33 mouse cellular contexts compared by ENCODE assay signal in the genomic region with DNA sequence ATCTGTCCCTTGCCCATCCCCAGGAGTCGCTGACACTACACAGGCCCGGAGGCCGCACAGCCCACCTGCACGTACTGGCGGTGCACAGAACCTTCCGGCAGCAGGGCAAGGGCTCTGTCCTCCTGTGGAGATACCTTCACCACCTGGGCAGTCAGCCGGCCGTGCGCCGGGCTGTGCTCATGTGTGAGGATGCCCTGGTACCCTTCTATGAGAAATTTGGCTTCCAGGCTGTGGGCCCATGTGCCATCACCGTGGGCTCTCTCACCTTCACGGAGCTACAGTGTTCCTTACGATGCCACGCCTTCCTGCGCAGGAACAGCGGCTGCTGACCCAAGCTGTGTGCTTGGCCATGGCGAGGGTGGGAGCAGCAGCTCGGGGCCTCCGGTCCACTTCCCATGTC. TPM values are rescaled to one million over a fixed set of nuclear protein-coding genes. Genes with fewer than 3 reads are reported as not detected.
"Had no signal": no experiment of that assay in that cellular context is flagged by ENCODE, and none has a peak within 500 bp of the region (broad histone marks: within the 10 kb centered on the region; RNA-seq: fewer than 3 reads in every experiment).

No protein-coding gene starts in this region.

- H3K4me1 ChIP-seq: intestine, embryonic 15.5 days had no signal

- H3K27me3 ChIP-seq: heart, embryonic 15.5 days; hindbrain, embryonic 12.5 days; intestine, embryonic 15.5 days; limb, embryonic 12.5 days; liver, embryonic 13.5 days; liver, embryonic 15.5 days had no signal

- H3K27ac ChIP-seq: gastrocnemius, adult 2 months; heart, adult 2 months; heart, embryonic 13.5 days; heart, embryonic 15.5 days; hindbrain, embryonic 10.5 days; hindbrain, embryonic 12.5 days; hindbrain, embryonic 14.5 days; intestine, embryonic 15.5 days; layer of hippocampus, adult 2 months; left cerebral cortex, adult 2 months; limb, embryonic 10.5 days; limb, embryonic 12.5 days; liver, embryonic 13.5 days; liver, embryonic 15.5 days had no signal

- H3K36me3 ChIP-seq: hindbrain, embryonic 12.5 days had no signal

- DNase-seq: gastrocnemius, adult 2 months; gastrocnemius, postnatal 10 days; gastrocnemius, postnatal 25 days; heart, adult 2 months; heart, postnatal 14 days; heart, postnatal 4 days; kidney, adult 18-20 months; kidney, adult 8-10 months; kidney, postnatal 10 days; kidney, postnatal 25 days; kidney, postnatal 4 days; liver; liver, embryonic 13.5 days had no signal

- ATAC-seq: hindbrain, embryonic 16.5 days; inflammation-experienced regulatory T-cells, adult 6 months; intestine, embryonic 15.5 days; intestine, postnatal 0 days had no signal

- H3K9me3 ChIP-seq: heart, embryonic 13.5 days; heart, embryonic 15.5 days; hindbrain, embryonic 10.5 days; hindbrain, embryonic 12.5 days; intestine, embryonic 15.5 days; limb, embryonic 10.5 days; limb, embryonic 12.5 days; liver, embryonic 13.5 days; liver, embryonic 15.5 days had no signal

- H3K4me3 ChIP-seq: gastrocnemius, adult 2 months; heart, adult 2 months; heart, embryonic 13.5 days; heart, embryonic 15.5 days; hindbrain, embryonic 10.5 days; hindbrain, embryonic 12.5 days; intestine, embryonic 15.5 days; layer of hippocampus, adult 2 months; left cerebral cortex, adult 2 months; limb, embryonic 10.5 days; limb, embryonic 12.5 days; liver, embryonic 13.5 days; liver, embryonic 15.5 days had no signal

- H3K9ac ChIP-seq: heart, embryonic 13.5 days; heart, embryonic 15.5 days; hindbrain, embryonic 12.5 days; hindbrain, embryonic 14.5 days; intestine, embryonic 15.5 days; limb, embryonic 12.5 days; liver, embryonic 13.5 days; liver, embryonic 15.5 days had no signal

- H3K4me2 ChIP-seq: heart, embryonic 13.5 days; heart, embryonic 15.5 days; hindbrain, embryonic 12.5 days; hindbrain, embryonic 14.5 days; intestine, embryonic 15.5 days; limb, embryonic 12.5 days; liver, embryonic 11.5 days; liver, embryonic 13.5 days; liver, embryonic 15.5 days had no signal

RNA-seq across cellular contexts. Expression of a gene that starts 10.5 kb away (rescaled TPM):
- total RNA-seq: gastrocnemius, adult 2 months; gastrocnemius, postnatal 10 days; gastrocnemius, postnatal 25 days; gastrocnemius, postnatal 4 days; granulocyte monocyte progenitor cell, adult 5-6 weeks; heart, adult 2 months; heart, postnatal 14 days; heart, postnatal 4 days had no signal
- polyA plus RNA-seq: heart, adult 2 months; heart, embryonic 13.5 days; heart, embryonic 15.5 days; heart, postnatal 0 days; hindbrain, embryonic 10.5 days; inflammation-experienced regulatory T-cells, adult 6 months; intestine, embryonic 15.5 days; intestine, postnatal 0 days; kidney, embryonic 14.5 days; kidney, embryonic 16.5 days; limb, embryonic 10.5 days; limb, embryonic 12.5 days; liver, embryonic 11.5 days; liver, embryonic 13.5 days; liver, embryonic 15.5 days had no signal

RNA-seq across cellular contexts. Expression of a gene that starts 56.6 kb away (rescaled TPM):
- total RNA-seq: granulocyte monocyte progenitor cell, adult 5-6 weeks had no signal
- polyA plus RNA-seq: inflammation-experienced regulatory T-cells, adult 6 months had no signal

RNA-seq across cellular contexts. Expression of a gene that starts 57.3 kb away (rescaled TPM):
- total RNA-seq: granulocyte monocyte progenitor cell, adult 5-6 weeks had no signal
